8 mouse cellular contexts compared by ENCODE assay signal in the genomic region with DNA sequence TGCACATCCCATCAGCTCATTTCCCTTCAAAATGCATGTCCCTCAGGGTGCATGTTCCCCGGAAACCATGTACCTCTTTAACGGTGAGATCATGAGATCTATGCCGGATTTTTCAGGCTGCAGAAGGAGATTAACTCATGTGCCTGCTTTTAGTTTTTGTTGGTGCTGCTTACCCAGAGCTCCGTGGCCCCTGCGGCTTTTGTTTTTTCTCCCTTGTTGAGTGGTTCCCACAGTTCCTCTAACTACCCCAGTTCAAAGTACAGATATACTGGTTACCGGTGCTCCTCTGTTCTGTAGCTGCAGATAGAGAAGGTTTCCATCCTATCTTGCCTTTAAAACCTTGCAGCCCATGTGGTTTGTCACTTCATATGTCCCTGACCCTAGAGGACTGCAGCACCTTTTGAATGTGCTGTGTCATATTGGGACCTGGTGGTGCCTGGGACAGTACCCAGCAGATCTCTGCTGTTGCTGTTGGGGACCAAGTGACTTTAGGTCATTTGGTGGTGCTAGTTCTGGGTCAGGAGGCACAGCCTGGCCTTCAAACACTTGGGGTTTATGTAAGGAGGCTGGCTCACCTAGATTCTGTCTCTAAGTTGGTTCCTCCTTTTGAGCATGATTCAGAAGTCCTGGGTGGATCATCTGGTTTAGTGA. TPM values are rescaled to one million over a fixed set of nuclear protein-coding genes. Genes with fewer than 3 reads are reported as not detected.
DNase-seq lines count a peak whose midpoint lies in the region; ATAC-seq and TF ChIP-seq lines count a peak whose summit lies in the region.

No protein-coding gene starts in this region.

- H3K27me3 ChIP-seq in heart, embryonic 15.5 days: no peaks in the 10 kb centered on the region
- H3K27me3 ChIP-seq in E14TG2a.4 (ENCODE audit: insufficient read depth, low read length): no peaks in the 10 kb centered on the region
- H3K27me3 ChIP-seq in embryonic facial prominence, embryonic 15.5 days: no peaks in the 10 kb centered on the region
- no peaks in the 10 kb centered on the region for H3K27me3 ChIP-seq in limb, embryonic 14.5 days (ENCODE audit: control insufficient read depth, insufficient read depth, low read length)
- no peaks in the 10 kb centered on the region for H3K27me3 ChIP-seq in stomach, postnatal 0 days (ENCODE audit: control insufficient read depth, insufficient read depth, low read length)

- TF ChIP-seq CTCF in E14TG2a.4 (conservative IDR thresholded peaks at IDR 0.05; ENCODE audit: low read length): no peak
- no peak for TF ChIP-seq CTCF in stomach, postnatal 0 days (IDR thresholded peaks at IDR 0.05; ENCODE audit: low read depth)

- DNase-seq in heart, postnatal 14 days: no peak
- no peak for DNase-seq in limb, embryonic 14.5 days (ENCODE audit: low spot score)
- DNase-seq in stomach, postnatal 0 days (ENCODE audit: low spot score): no peak
- DNase-seq in right cerebral cortex, postnatal 36 days (ENCODE audit: low spot score in 2 of 2): no peak

- no peaks in the 10 kb centered on the region for H3K9me3 ChIP-seq in heart, embryonic 15.5 days (replicated peaks)
- no peaks in the 10 kb centered on the region for H3K9me3 ChIP-seq in E14TG2a.4 (ENCODE audit: low read length)
- H3K9me3 ChIP-seq in embryonic facial prominence, embryonic 15.5 days (replicated peaks): no peaks in the 10 kb centered on the region
- H3K9me3 ChIP-seq in limb, embryonic 14.5 days (ENCODE audit: control insufficient read depth, low read length): no peaks in the 10 kb centered on the region
- no peaks in the 10 kb centered on the region for H3K9me3 ChIP-seq in stomach, postnatal 0 days (ENCODE audit: control insufficient read depth, low read length)

- H3K9ac ChIP-seq in heart, embryonic 15.5 days: no peak overlapping the region
- H3K9ac ChIP-seq in embryonic facial prominence, embryonic 15.5 days: no peak overlapping the region
- no peak overlapping the region for H3K9ac ChIP-seq in limb, embryonic 14.5 days (ENCODE audit: low read depth, low read length, severe bottlenecking)
- H3K9ac ChIP-seq in stomach, postnatal 0 days (ENCODE audit: low read length): peak overlapping the region; percentile 50; the same call in 1 of the 2 replicates

- intact Hi-C loops in heart, postnatal 14 days (cut with DNase I): no loop called here

- H3K36me3 ChIP-seq in heart, embryonic 15.5 days: peaks cover 15% of the 10 kb centered on the region; the same call in 1 of the 2 replicates
- peaks cover 73% of the 10 kb centered on the region for H3K36me3 ChIP-seq in E14TG2a.4 (ENCODE audit: insufficient read depth, low read length)
- peaks cover 50% of the 10 kb centered on the region for H3K36me3 ChIP-seq in embryonic facial prominence, embryonic 15.5 days
- H3K36me3 ChIP-seq in limb, embryonic 14.5 days (ENCODE audit: control insufficient read depth, insufficient read depth, low read length): peaks cover 38% of the 10 kb centered on the region
- H3K36me3 ChIP-seq in stomach, postnatal 0 days (ENCODE audit: control insufficient read depth, insufficient read depth, low read length): peaks cover 3% of the 10 kb centered on the region; the same call in 1 of the 2 replicates

- no peak for ATAC-seq in heart, embryonic 15.5 days (replicated peaks; ENCODE audit: insufficient number of reproducible peaks, insufficient read depth, low FRiP score, low read depth)
- ATAC-seq in embryonic facial prominence, embryonic 15.5 days (ENCODE audit: insufficient number of reproducible peaks, low FRiP score, low TSS enrichment, low read depth): no peak
- no peak for ATAC-seq in limb, embryonic 14.5 days (ENCODE audit: low FRiP score, low read depth)
- no peak for ATAC-seq in stomach, postnatal 0 days (ENCODE audit: low FRiP score, low TSS enrichment)
- no peak for ATAC-seq in monocyte, adult 5-6 weeks (replicated peaks; ENCODE audit: insufficient number of reproducible peaks, low FRiP score, low TSS enrichment, poor library complexity, severe bottlenecking)

- H3K4me2 ChIP-seq in heart, embryonic 15.5 days: peak overlapping the region; percentile 85
- H3K4me2 ChIP-seq in embryonic facial prominence, embryonic 15.5 days (replicated peaks): peak overlapping the region; percentile 68
- peak overlapping the region; percentile 74; the same call in 1 of the 2 replicates for H3K4me2 ChIP-seq in limb, embryonic 14.5 days (replicated peaks; ENCODE audit: low read depth, low read length, severe bottlenecking)
- peak overlapping the region; percentile 41 for H3K4me2 ChIP-seq in stomach, postnatal 0 days (replicated peaks; ENCODE audit: low read depth)

- TF ChIP-seq EP300 in stomach, postnatal 0 days (optimal IDR thresholded peaks at IDR 0.05): no peak

- 52% methylated on average over 6 of the region's 6 CpGs for WGBS in heart, embryonic 15.5 days
- WGBS in embryonic facial prominence, embryonic 15.5 days: 37% methylated on average over 6 of the region's 6 CpGs
- 47% methylated on average over 6 of the region's 6 CpGs for WGBS in limb, embryonic 14.5 days
- 42% methylated on average over 6 of the region's 6 CpGs for WGBS in stomach, postnatal 0 days

- peak overlapping the region; percentile 50 for H3K4me3 ChIP-seq in heart, embryonic 15.5 days
- peak overlapping the region; percentile 73 for H3K4me3 ChIP-seq in E14TG2a.4 (replicated peaks; ENCODE audit: low read length)
- peak overlapping the region; percentile 41 for H3K4me3 ChIP-seq in embryonic facial prominence, embryonic 15.5 days (replicated peaks)
- H3K4me3 ChIP-seq in limb, embryonic 14.5 days (replicated peaks; ENCODE audit: low read length): no peak overlapping the region
- H3K4me3 ChIP-seq in stomach, postnatal 0 days (ENCODE audit: low read depth, low read length): peak overlapping the region; percentile 17; the same call in 1 of the 2 replicates

- TF ChIP-seq POLR2A in limb, embryonic 14.5 days (IDR thresholded peaks at IDR 0.05; ENCODE audit: borderline replicate concordance, extremely low read depth, insufficient read depth, insufficient read length): no peak

- H3K27ac ChIP-seq in heart, embryonic 15.5 days: no peak overlapping the region; the same call in 1 of the 2 replicates
- no peak overlapping the region; the same call in 1 of the 2 replicates for H3K27ac ChIP-seq in embryonic facial prominence, embryonic 15.5 days (replicated peaks)
- no peak overlapping the region for H3K27ac ChIP-seq in limb, embryonic 14.5 days (replicated peaks; ENCODE audit: low read depth, low read length)
- peak overlapping the region; percentile 50 for H3K27ac ChIP-seq in stomach, postnatal 0 days (replicated peaks)

- peaks cover 12% of the 10 kb centered on the region for H3K4me1 ChIP-seq in heart, embryonic 15.5 days (replicated peaks)
- peaks cover 32% of the 10 kb centered on the region for H3K4me1 ChIP-seq in E14TG2a.4 (replicated peaks; ENCODE audit: low read depth, low read length)
- peaks cover 20% of the 10 kb centered on the region for H3K4me1 ChIP-seq in embryonic facial prominence, embryonic 15.5 days
- peaks cover 9% of the 10 kb centered on the region; the same call in 1 of the 2 replicates for H3K4me1 ChIP-seq in limb, embryonic 14.5 days (ENCODE audit: control insufficient read depth, insufficient read depth, low read length)
- peaks cover 3% of the 10 kb centered on the region; the same call in 1 of the 2 replicates for H3K4me1 ChIP-seq in stomach, postnatal 0 days (replicated peaks; ENCODE audit: control insufficient read depth, insufficient read depth)

RNA-seq across cellular contexts. Expression of a gene that starts 16.8 kb away (rescaled TPM):
- 20.4 and 27.1 TPM in 2 replicates for polyA plus RNA-seq in heart, embryonic 15.5 days (2015; fragmentation: Nextera tagmentation; extraction: Ambion mirVana)
- 10 to 100 TPM; 13.1 to 14.3 TPM for total RNA-seq in heart, postnatal 14 days (2021)
- polyA plus RNA-seq in embryonic facial prominence, embryonic 15.5 days (2015; fragmentation: Nextera tagmentation; extraction: Ambion mirVana): 40.8 and 42.7 TPM in 2 replicates
- 29.4 and 34.7 TPM in 2 replicates for polyA plus RNA-seq in limb, embryonic 14.5 days (2012; rRNA removed)
- polyA plus RNA-seq in limb, embryonic 14.5 days (2014; fragmentation: Nextera tagmentation; extraction: Ambion mirVana): 30.9 and 33.4 TPM in 2 replicates
- polyA plus RNA-seq in stomach, postnatal 0 days (2015; fragmentation: Nextera tagmentation; extraction: Ambion mirVana): 36.0 and 39.3 TPM in 2 replicates
- 27.2 to 58.6 TPM (median 49.2 TPM) in 3 replicates for total RNA-seq in monocyte, adult 5-6 weeks (2017)

RNA-seq across cellular contexts. Expression of a gene that starts 16.9 kb away (rescaled TPM):
- 24.7 and 31.2 TPM in 2 replicates for polyA plus RNA-seq in heart, embryonic 15.5 days (2015; fragmentation: Nextera tagmentation; extraction: Ambion mirVana)
- 10 to 100 TPM in 1 of 2 experiments, 1 to 10 TPM in 1; 9.3 to 10.2 TPM for total RNA-seq in heart, postnatal 14 days (2021)
- 50.8 and 53.2 TPM in 2 replicates for polyA plus RNA-seq in embryonic facial prominence, embryonic 15.5 days (2015; fragmentation: Nextera tagmentation; extraction: Ambion mirVana)
- polyA plus RNA-seq in limb, embryonic 14.5 days (2012; rRNA removed): 40.6 and 43.7 TPM in 2 replicates
- polyA plus RNA-seq in limb, embryonic 14.5 days (2014; fragmentation: Nextera tagmentation; extraction: Ambion mirVana): 46.3 and 47.9 TPM in 2 replicates
- polyA plus RNA-seq in stomach, postnatal 0 days (2015; fragmentation: Nextera tagmentation; extraction: Ambion mirVana): 31.3 and 33.7 TPM in 2 replicates
- 24.6 to 33.5 TPM (median 27.9 TPM) in 3 replicates for total RNA-seq in monocyte, adult 5-6 weeks (2017)

RNA-seq across cellular contexts. Expression of a gene that starts 33.1 kb away (rescaled TPM):
- 0.34 and 1.7 TPM in 2 replicates for polyA plus RNA-seq in heart, embryonic 15.5 days (2015; fragmentation: Nextera tagmentation; extraction: Ambion mirVana)
- total RNA-seq in heart, postnatal 14 days (2021): under 1 TPM; 0.17 to 0.63 TPM
- 1.3 and 1.6 TPM in 2 replicates for polyA plus RNA-seq in embryonic facial prominence, embryonic 15.5 days (2015; fragmentation: Nextera tagmentation; extraction: Ambion mirVana)
- 1.5 and 1.9 TPM in 2 replicates for polyA plus RNA-seq in limb, embryonic 14.5 days (2012; rRNA removed)
- 0.89 and 1.5 TPM in 2 replicates for polyA plus RNA-seq in limb, embryonic 14.5 days (2014; fragmentation: Nextera tagmentation; extraction: Ambion mirVana)
- polyA plus RNA-seq in stomach, postnatal 0 days (2015; fragmentation: Nextera tagmentation; extraction: Ambion mirVana): 1.2 and 1.3 TPM in 2 replicates
- 31.6 to 146 TPM (median 34.3 TPM) in 3 replicates for total RNA-seq in monocyte, adult 5-6 weeks (2017)

RNA-seq across cellular contexts. Expression of a gene that starts 34.9 kb away (rescaled TPM):
- polyA plus RNA-seq in heart, embryonic 15.5 days (2015; fragmentation: Nextera tagmentation; extraction: Ambion mirVana): 4.6 and 5.3 TPM in 2 replicates
- 10 to 100 TPM; 10.8 to 10.9 TPM for total RNA-seq in heart, postnatal 14 days (2021)
- polyA plus RNA-seq in embryonic facial prominence, embryonic 15.5 days (2015; fragmentation: Nextera tagmentation; extraction: Ambion mirVana): 9.4 and 10.2 TPM in 2 replicates
- polyA plus RNA-seq in limb, embryonic 14.5 days (2012; rRNA removed): 18.0 and 22.1 TPM in 2 replicates
- 6.1 and 6.3 TPM in 2 replicates for polyA plus RNA-seq in limb, embryonic 14.5 days (2014; fragmentation: Nextera tagmentation; extraction: Ambion mirVana)
- polyA plus RNA-seq in stomach, postnatal 0 days (2015; fragmentation: Nextera tagmentation; extraction: Ambion mirVana): 3.0 and 3.1 TPM in 2 replicates
- 14.3 to 29.9 TPM (median 22.5 TPM) in 3 replicates for total RNA-seq in monocyte, adult 5-6 weeks (2017)

RNA-seq across cellular contexts. Expression of a gene that starts 38.7 kb away (rescaled TPM):
- polyA plus RNA-seq in heart, embryonic 15.5 days (2015; fragmentation: Nextera tagmentation; extraction: Ambion mirVana): 23.7 and 24.4 TPM in 2 replicates
- 10 to 100 TPM; 19.2 to 22.0 TPM for total RNA-seq in heart, postnatal 14 days (2021)
- polyA plus RNA-seq in embryonic facial prominence, embryonic 15.5 days (2015; fragmentation: Nextera tagmentation; extraction: Ambion mirVana): 31.5 and 31.6 TPM in 2 replicates
- 27.1 and 27.3 TPM in 2 replicates for polyA plus RNA-seq in limb, embryonic 14.5 days (2012; rRNA removed)
- polyA plus RNA-seq in limb, embryonic 14.5 days (2014; fragmentation: Nextera tagmentation; extraction: Ambion mirVana): 28.6 and 28.8 TPM in 2 replicates
- polyA plus RNA-seq in stomach, postnatal 0 days (2015; fragmentation: Nextera tagmentation; extraction: Ambion mirVana): 23.1 and 23.6 TPM in 2 replicates
- total RNA-seq in monocyte, adult 5-6 weeks (2017): 7.0 to 11.0 TPM (median 9.3 TPM) in 3 replicates
